Mouse (Mus musculus) heart, postnatal 0 days (tissue): ENCODE data around the gene Ang. TPM values are rescaled to one million over a fixed set of nuclear protein-coding genes. Genes with fewer than 3 reads are reported as not detected.

Experiments used
- ATAC-seq: fragments of 200-750 bp; cut with Nextera tagmentation; 2 replicates; pipeline ENCODE4 v1.8.0; 2017; ENCODE audit warnings: low read depth, moderate number of reproducible peaks, moderate library complexity; ENCODE audit not compliant: insufficient read depth
- DNase-seq: peaks from one replicate; pipeline ENCODE4 v3.0.0-alpha.2; 2016; ENCODE audit warnings: low spot score
- H3K27ac ChIP-seq: fragments of 300-500 bp; sonication (generic); 2 replicates; pipeline ENCODE4 v1.5.1; 2014; ENCODE audit warnings: low read depth, mild to moderate bottlenecking
- H3K27me3 ChIP-seq: fragments of 300-500 bp; sonication (generic); 2 replicates; pipeline ENCODE4 v1.6.1; 2014; ENCODE audit warnings: low read length, mixed read lengths; ENCODE audit not compliant: control insufficient read depth, insufficient read depth
- H3K36me3 ChIP-seq: fragments of 300-500 bp; sonication (generic); replicated peaks from 2 replicates; pipeline ENCODE4 v1.6.1; 2014; ENCODE audit warnings: low read length, mixed read lengths; ENCODE audit not compliant: control insufficient read depth, insufficient read depth
- H3K4me1 ChIP-seq: fragments of 300-500 bp; sonication (generic); 2 replicates; pipeline ENCODE4 v1.6.1; 2014; ENCODE audit warnings: antibody characterized with exemption; ENCODE audit not compliant: control insufficient read depth, insufficient read depth
- H3K4me2 ChIP-seq: fragments of 300-500 bp; sonication (generic); 2 replicates; pipeline ENCODE4 v1.6.1; 2014; ENCODE audit warnings: low read depth, mild to moderate bottlenecking, low read length, moderate library complexity
- H3K4me3 ChIP-seq: fragments of 300-500 bp; sonication (generic); 2 replicates; pipeline ENCODE4 v1.5.1; 2014; ENCODE audit warnings: low read depth, low read length
- H3K9ac ChIP-seq: fragments of 300-500 bp; sonication (generic); replicated peaks from 2 replicates; pipeline ENCODE4 v1.6.1; 2014; ENCODE audit warnings: low read depth, low read length, mixed read lengths
- H3K9me3 ChIP-seq: fragments of 300-500 bp; sonication (generic); replicated peaks from 2 replicates; pipeline ENCODE4 v1.6.1; 2016; ENCODE audit warnings: low read length; ENCODE audit not compliant: control insufficient read depth
- CTCF ChIP-seq: IDR thresholded peaks from 2 replicates; pipeline ENCODE4 v1.5.1; 2016; ENCODE audit warnings: antibody characterized with exemption, control low read depth, low read depth
- EP300 ChIP-seq: IDR thresholded peaks from 2 replicates; pipeline ENCODE4 v1.6.1; 2016; ENCODE audit warnings: antibody characterized with exemption, low read depth
- WGBS: fragments of 180-500 bp; shearing (Covaris S2); extraction: QIAGEN DNeasy Blood & Tissue Kit; methylation state at CpG from one replicate; pipeline ENCODE4 v1.1.7; 2014; 5-methylcytosine and 5-hydroxymethylcytosine counted together
- polyA plus RNA-seq: library from polyadenylated mRNA; unstranded; fragments of >200 nt; fragmentation: Nextera tagmentation; extraction: Ambion mirVana; gene quantifications from 2 replicates; pipeline ENCODE4 v1.2.1, GENCODE M21; 2015
- total RNA-seq: library from RNA; depleted of rRNA; stranded (reverse); fragments of >200 nt; gene quantifications from 2 replicates; pipeline ENCODE4 v1.2.3, GENCODE M21; 2014; ENCODE audit warnings: low replicate concordance; rRNA removed

Gene Ang
- total RNA-seq, result 9.3 TPM in 1 of 2 replicates, not detected in the other
- 2.6 and 2.9 TPM in 2 replicates for polyA plus RNA-seq

- H3K4me1 ChIP-seq, result no peaks in the 10 kb centered on the region
- H3K9ac ChIP-seq, result peak within 1 kb of the TSS; percentile 66
- no peaks in the 10 kb centered on the region for H3K27me3 ChIP-seq
- 8% methylated on average over 33 of the region's 33 CpGs for WGBS
- no peaks in the 10 kb centered on the region for H3K36me3 ChIP-seq
- ATAC-seq (peak; percentile 31; the same call in 1 of the 2 replicates), DNase-seq (peak; percentile 72)
- H3K27ac ChIP-seq, result peak within 1 kb of the TSS; percentile 87
- peak within 1 kb of the TSS; percentile 80 for H3K4me3 ChIP-seq
- TF ChIP-seq CTCF (no peak), EP300 (no peak)
- peak within 1 kb of the TSS; percentile 83 for H3K4me2 ChIP-seq
- H3K9me3 ChIP-seq, result no peaks in the 10 kb centered on the region
Observed at GRCm38 (mm10) chr14:51090921-51091900, at the start of gene Ang, which contains the start of gene Rnase4. Gene Ang, plus strand, starts transcription at chr14:51091150. Gene Rnase4, plus strand, starts transcription at chr14:51091077.

GRCm38 (mm10) chr14:51041769-51042168 is 49.2 kb upstream of the Ang start, which contains the start of gene Rnase9:
Gene Rnase9, minus strand, starts transcription at chr14:51041869.
- no peaks in the 10 kb centered on the region for H3K9me3 ChIP-seq
- H3K4me1 ChIP-seq, result peaks cover 11% of the 10 kb centered on the region; the same call in 1 of the 2 replicates
- 79% methylated on average over 6 of the region's 6 CpGs for WGBS
- DNase-seq, result no peak
- ATAC-seq, result no peak
- no peak for TF ChIP-seq CTCF
- no peak for TF ChIP-seq EP300
- no peak within 1 kb of the TSS for H3K27ac ChIP-seq
- H3K4me2 ChIP-seq, result no peak within 1 kb of the TSS
- no peaks in the 10 kb centered on the region for H3K36me3 ChIP-seq
- H3K4me3 ChIP-seq, result no peak within 1 kb of the TSS
- no peak within 1 kb of the TSS for H3K9ac ChIP-seq
- no peaks in the 10 kb centered on the region for H3K27me3 ChIP-seq

- Histone ChIP-seq H3K4me2 (no peak overlapping the region), H3K4me3 (no peak overlapping the region), H3K27me3 (no peaks in the 10 kb centered on the region), H3K27ac (no peak overlapping the region), H3K9me3 (no peaks in the 10 kb centered on the region), H3K36me3 (no peaks in the 10 kb centered on the region), H3K4me1 (no peaks in the 10 kb centered on the region), H3K9ac (no peak overlapping the region)
- no peak for ATAC-seq
- TF ChIP-seq EP300, result no peak
- no peak for TF ChIP-seq CTCF
- no peak for DNase-seq
- 26% methylated on average over 5 of the region's 5 CpGs for whole genome bisulfite sequencing
Observed at GRCm38 (mm10) chr14:51047846-51048245, 43.1 kb upstream of the Ang start.

GRCm38 (mm10) chr14:51050063-51050462 is 40.9 kb upstream of the Ang start, which contains the start of gene Rnase11:
Gene Rnase11, minus strand, starts transcription at chr14:51050163.
- no peaks in the 10 kb centered on the region for H3K36me3 ChIP-seq
- H3K4me2 ChIP-seq, result no peak within 1 kb of the TSS
- no peak within 1 kb of the TSS for H3K27ac ChIP-seq
- no peak within 1 kb of the TSS for H3K9ac ChIP-seq
- DNase-seq (no peak), ATAC-seq (no peak)
- no peaks in the 10 kb centered on the region for H3K4me1 ChIP-seq
- no peaks in the 10 kb centered on the region for H3K9me3 ChIP-seq
- WGBS, result 78% methylated on average over 2 of the region's 2 CpGs
- H3K27me3 ChIP-seq, result no peaks in the 10 kb centered on the region
- H3K4me3 ChIP-seq, result no peak within 1 kb of the TSS
- TF ChIP-seq EP300 (no peak), CTCF (no peak)

GRCm38 (mm10) chr14:51051941-51052340 is 39.0 kb upstream of the Ang start:
- ATAC-seq (no peak), DNase-seq (no peak)
- Histone ChIP-seq H3K4me1 (no peaks in the 10 kb centered on the region), H3K36me3 (no peaks in the 10 kb centered on the region), H3K27ac (no peak overlapping the region), H3K9ac (no peak overlapping the region), H3K4me2 (no peak overlapping the region), H3K4me3 (no peak overlapping the region), H3K27me3 (no peaks in the 10 kb centered on the region), H3K9me3 (no peaks in the 10 kb centered on the region)
- WGBS, result 46% methylated on average over 5 of the region's 5 CpGs
- no peak for TF ChIP-seq EP300
- no peak for TF ChIP-seq CTCF
